Mouse (Mus musculus) hindbrain, postnatal 0 days (tissue): Measurements from ENCODE around the gene Ppp3r1. TPM values are rescaled to one million over a fixed set of nuclear protein-coding genes. Genes with fewer than 3 reads are reported as not detected.

Experiments used
- ATAC-seq: fragments of 200-750 bp; cut with Nextera tagmentation; 2 replicates; pipeline ENCODE4 v1.8.0; 2017; ENCODE audit warnings: mild to moderate bottlenecking, moderate TSS enrichment, moderate library complexity
- DNase-seq: peaks from one replicate; pipeline ENCODE4 v3.0.0-alpha.2; 2015; ENCODE audit warnings: low spot score
- H3K27ac ChIP-seq: fragments of 300-500 bp; sonication (generic); 2 replicates; pipeline ENCODE4 v1.5.1; 2014; ENCODE audit warnings: mild to moderate bottlenecking
- H3K27me3 ChIP-seq: fragments of 300-500 bp; sonication (generic); 2 replicates; pipeline ENCODE4 v1.6.1; 2014; ENCODE audit warnings: low read length, mixed read lengths; ENCODE audit not compliant: insufficient read depth
- H3K36me3 ChIP-seq: fragments of 300-500 bp; sonication (generic); 2 replicates; pipeline ENCODE4 v1.6.1; 2014; ENCODE audit warnings: low read length, mixed read lengths; ENCODE audit not compliant: insufficient read depth
- H3K4me1 ChIP-seq: fragments of 300-500 bp; sonication (generic); 2 replicates; pipeline ENCODE4 v1.6.1; 2014; ENCODE audit warnings: antibody characterized with exemption, low read length, mixed read lengths; ENCODE audit not compliant: insufficient read depth
- H3K4me2 ChIP-seq: fragments of 300-500 bp; sonication (generic); 2 replicates; pipeline ENCODE4 v1.6.1; 2014; ENCODE audit warnings: low read depth, mild to moderate bottlenecking, low read length, moderate library complexity, mixed read lengths
- H3K4me3 ChIP-seq: fragments of 300-500 bp; sonication (generic); 2 replicates; pipeline ENCODE4 v1.5.1; 2014; ENCODE audit warnings: low read length
- H3K9ac ChIP-seq: fragments of 300-500 bp; sonication (generic); replicated peaks from 2 replicates; pipeline ENCODE4 v1.6.1; 2014; ENCODE audit warnings: mild to moderate bottlenecking, low read length, moderate library complexity, mixed read lengths
- H3K9me3 ChIP-seq: fragments of 300-500 bp; sonication (generic); 2 replicates; pipeline ENCODE4 v1.6.1; 2016; ENCODE audit warnings: low read length, mixed read lengths
- CTCF ChIP-seq: IDR thresholded peaks from 2 replicates; pipeline ENCODE4 v1.5.1; 2016; ENCODE audit warnings: antibody characterized with exemption, control low read depth, low read depth
- WGBS: fragments of 180-500 bp; shearing (Covaris S2); extraction: QIAGEN DNeasy Blood & Tissue Kit; methylation state at CpG from one replicate; pipeline ENCODE4 v1.1.7; 2014; 5-methylcytosine and 5-hydroxymethylcytosine counted together
- polyA plus RNA-seq: library from polyadenylated mRNA; unstranded; fragments of >200 nt; fragmentation: Nextera tagmentation; extraction: Ambion mirVana; gene quantifications from 2 replicates; pipeline ENCODE4 v1.2.1, GENCODE M21; 2015
- total RNA-seq: library from RNA; depleted of rRNA; stranded (reverse); fragments of >200 nt; gene quantifications from 2 replicates; pipeline ENCODE4 v1.2.3, GENCODE M21; 2014

Gene Ppp3r1
- total and polyA plus RNA-seq, 2 experiments from 2014 or later, result 90.3 to 268 TPM

- 1% methylated on average over 12 of the region's 12 CpGs for WGBS
- H3K4me1 ChIP-seq, result peaks cover 14% of the 10 kb centered on the region
- DNase-seq (peak; percentile 84), ATAC-seq (peak; percentile 35; the same call in 1 of the 2 replicates)
- H3K4me3 ChIP-seq, result peak overlapping the region; percentile 91
- no peaks in the 10 kb centered on the region for H3K27me3 ChIP-seq
- H3K27ac ChIP-seq, result peak overlapping the region; percentile 96
- peak overlapping the region; percentile 97 for H3K9ac ChIP-seq
- H3K9me3 ChIP-seq, result no peaks in the 10 kb centered on the region
- H3K36me3 ChIP-seq, result no peaks in the 10 kb centered on the region
- H3K4me2 ChIP-seq, result peak overlapping the region; percentile 68
- TF ChIP-seq CTCF, result peak; percentile 83
These were observed 1.2 kb downstream of the Ppp3r1 start for GRCm38 (mm10) chr11:17160242-17160641.

- no peak for TF ChIP-seq CTCF
- ATAC-seq, result no peak
- H3K4me3 ChIP-seq, result no peak overlapping the region
- H3K9me3 ChIP-seq, result no peaks in the 10 kb centered on the region
- H3K36me3 ChIP-seq, result no peaks in the 10 kb centered on the region
- peaks cover 19% of the 10 kb centered on the region for H3K4me1 ChIP-seq
- WGBS, result 52% methylated on average over 1 of the region's 1 CpGs
- no peaks in the 10 kb centered on the region for H3K27me3 ChIP-seq
- H3K9ac ChIP-seq, result no peak overlapping the region
- H3K27ac ChIP-seq, result no peak overlapping the region
- H3K4me2 ChIP-seq, result no peak overlapping the region
- DNase-seq, result no peak
These were observed 4.9 kb downstream of the Ppp3r1 start for GRCm38 (mm10) chr11:17163956-17164355.

- 83% methylated on average over 7 of the region's 7 CpGs for WGBS
- H3K4me2 ChIP-seq, result no peak overlapping the region
- DNase-seq (no peak), ATAC-seq (no peak)
- H3K9ac ChIP-seq, result no peak overlapping the region
- H3K4me3 ChIP-seq, result no peak overlapping the region
- peaks cover 9% of the 10 kb centered on the region; the same call in 1 of the 2 replicates for H3K4me1 ChIP-seq
- no peaks in the 10 kb centered on the region for H3K9me3 ChIP-seq
- no peak for TF ChIP-seq CTCF
- H3K27ac ChIP-seq, result no peak overlapping the region
- H3K36me3 ChIP-seq, result no peaks in the 10 kb centered on the region
- no peaks in the 10 kb centered on the region for H3K27me3 ChIP-seq
These were observed 7.6 kb downstream of the Ppp3r1 start for GRCm38 (mm10) chr11:17166627-17167026.

- TF ChIP-seq CTCF, result no peak
- ATAC-seq (no peak), DNase-seq (no peak)
- WGBS, result 94% methylated on average over 2 of the region's 2 CpGs
- no peak overlapping the region for H3K4me2 ChIP-seq
- no peaks in the 10 kb centered on the region for H3K36me3 ChIP-seq
- no peaks in the 10 kb centered on the region for H3K27me3 ChIP-seq
- no peak overlapping the region for H3K4me3 ChIP-seq
- no peaks in the 10 kb centered on the region for H3K9me3 ChIP-seq
- no peak overlapping the region for H3K9ac ChIP-seq
- H3K4me1 ChIP-seq, result peaks cover 4% of the 10 kb centered on the region; the same call in 1 of the 2 replicates
- no peak overlapping the region for H3K27ac ChIP-seq
These were observed 10.2 kb downstream of the Ppp3r1 start for GRCm38 (mm10) chr11:17169262-17169661.

- no peak for ATAC-seq
- Histone ChIP-seq H3K9me3 (no peaks in the 10 kb centered on the region), H3K27ac (no peak overlapping the region), H3K4me2 (no peak overlapping the region), H3K4me3 (no peak overlapping the region), H3K9ac (no peak overlapping the region), H3K27me3 (no peaks in the 10 kb centered on the region), H3K36me3 (no peaks in the 10 kb centered on the region), H3K4me1 (peaks cover 4% of the 10 kb centered on the region; the same call in 1 of the 2 replicates)
- DNase-seq, result no peak
- TF ChIP-seq CTCF, result no peak
- WGBS, result 100% methylated on average over 1 of the region's 1 CpGs
These were observed 12.1 kb downstream of the Ppp3r1 start for GRCm38 (mm10) chr11:17170938-17171729.

- H3K4me1 ChIP-seq, result no peaks in the 10 kb centered on the region
These were observed 13.2 kb downstream of the Ppp3r1 start for GRCm38 (mm10) chr11:17172300-17172699.

GRCm38 (mm10) chr11:17176638-17177037, 17.6 kb downstream of the Ppp3r1 start:
- 93% methylated on average over 1 of the region's 1 CpGs for WGBS
- TF ChIP-seq CTCF, result no peak
- no peaks in the 10 kb centered on the region for H3K36me3 ChIP-seq
- H3K27ac ChIP-seq, result no peak overlapping the region
- no peak overlapping the region for H3K4me2 ChIP-seq
- no peak for DNase-seq
- H3K9me3 ChIP-seq, result no peaks in the 10 kb centered on the region
- ATAC-seq, result no peak
- H3K4me1 ChIP-seq, result no peaks in the 10 kb centered on the region
- no peak overlapping the region for H3K4me3 ChIP-seq
- H3K27me3 ChIP-seq, result no peaks in the 10 kb centered on the region
- no peak overlapping the region for H3K9ac ChIP-seq

More at GRCm38 (mm10) chr11:17172300-17172699, 13.2 kb downstream of the Ppp3r1 start:
- DNase-seq (no peak), ATAC-seq (no peak)
- H3K27me3 ChIP-seq, result no peaks in the 10 kb centered on the region
- H3K27ac ChIP-seq, result no peak overlapping the region
- 95% methylated on average over 4 of the region's 4 CpGs for WGBS
- TF ChIP-seq CTCF, result no peak
- H3K36me3 ChIP-seq, result no peaks in the 10 kb centered on the region
- no peak overlapping the region for H3K4me2 ChIP-seq
- H3K4me3 ChIP-seq, result no peak overlapping the region
- no peaks in the 10 kb centered on the region for H3K9me3 ChIP-seq
- no peak overlapping the region for H3K9ac ChIP-seq
